ENCODE assay signal across 8 mouse cellular contexts in the genomic region with DNA sequence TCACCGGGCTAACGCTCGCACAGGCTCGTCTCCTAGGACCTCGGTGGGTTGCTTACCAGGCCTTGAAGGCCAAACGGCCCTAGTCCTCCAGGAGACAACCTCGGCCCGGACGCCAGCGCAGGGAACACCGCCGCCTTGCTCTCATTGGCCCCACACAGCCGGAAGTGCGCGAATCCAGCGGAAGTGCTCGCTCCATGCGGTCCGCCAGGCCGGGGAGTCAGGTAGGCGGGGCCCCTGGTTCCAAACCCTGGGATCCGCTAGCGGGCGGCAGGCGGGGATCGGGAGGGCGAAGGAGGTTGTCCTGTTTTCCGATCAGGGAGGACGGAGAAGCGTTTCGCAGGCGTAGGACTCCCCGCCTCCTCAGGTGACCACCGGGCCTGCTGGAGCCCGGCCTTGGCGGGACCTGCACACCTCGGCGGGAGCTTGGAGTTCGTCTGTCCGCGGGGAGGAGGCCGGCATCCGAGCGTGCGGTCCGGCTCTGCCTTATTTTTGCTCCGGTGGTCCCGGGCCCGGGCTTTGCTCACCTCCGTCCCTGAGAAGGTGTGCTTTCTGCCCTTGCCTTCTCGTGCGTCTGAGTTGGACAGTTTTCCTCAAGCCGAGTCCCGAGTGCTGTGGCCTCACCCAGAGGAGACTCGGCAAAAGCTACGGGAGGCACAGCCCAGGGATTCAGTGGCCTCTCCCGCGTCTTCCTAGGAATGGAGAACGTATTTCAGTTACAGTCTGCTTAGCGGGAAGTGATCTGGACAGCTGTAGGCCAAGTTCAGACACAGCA. TPM values are rescaled to one million over a fixed set of nuclear protein-coding genes. Genes with fewer than 3 reads are reported as not detected.
DNase-seq lines count a peak whose midpoint lies in the region; ATAC-seq lines count a peak whose summit lies in the region.

Gene Nmnat1, minus strand, starts transcription at position 150 of the 772 bp plus-strand sequence.
Gene Lzic, plus strand, starts transcription at position 177 of the 772 bp plus-strand sequence.

- WGBS in hindbrain, embryonic 11.5 days: under 1% methylated on average over 60 of the region's 60 CpGs

- peak within 1 kb of the TSS; percentile 64 for H3K9ac ChIP-seq in hindbrain, embryonic 11.5 days (ENCODE audit: low read depth, low read length)

- peak; percentile 97 for DNase-seq in MN1 (ENCODE audit: low spot score)
- DNase-seq in cerebellum, adult 9-10 months: peak; percentile 89
- DNase-seq in hindbrain, embryonic 11.5 days (ENCODE audit: low spot score): peak; percentile 95
- DNase-seq in layer of hippocampus, postnatal 10 days (ENCODE audit: low spot score in 2 of 2): peak; percentile 94
- peak; percentile 97 for DNase-seq in lung, postnatal 10 days
- DNase-seq in ovary, postnatal 36 days (ENCODE audit: low spot score): peak; percentile 93
- peak; percentile 89 for DNase-seq in thymus, postnatal 25 days

- H3K27ac ChIP-seq in hindbrain, embryonic 11.5 days (ENCODE audit: low read depth, low read length): peak within 1 kb of the TSS; percentile 55

- no peaks in the 10 kb centered on the region for H3K27me3 ChIP-seq in hindbrain, embryonic 11.5 days (ENCODE audit: control insufficient read depth, insufficient read depth, low read length)

- no peaks in the 10 kb centered on the region for H3K9me3 ChIP-seq in hindbrain, embryonic 11.5 days (ENCODE audit: control insufficient read depth, low read length)

- peak within 1 kb of the TSS; percentile 76 for H3K4me3 ChIP-seq in hindbrain, embryonic 11.5 days (ENCODE audit: low read depth, low read length)

- peak within 1 kb of the TSS; percentile 73 for H3K4me2 ChIP-seq in hindbrain, embryonic 11.5 days (replicated peaks; ENCODE audit: low read depth, low read length)

- H3K4me1 ChIP-seq in hindbrain, embryonic 11.5 days (replicated peaks; ENCODE audit: control insufficient read depth, insufficient read depth, low read length): 0 out of 2 replicates have a peak, but pooled peaks cover 3% of the 10 kb centered on the region

- H3K36me3 ChIP-seq in hindbrain, embryonic 11.5 days (ENCODE audit: control insufficient read depth, insufficient read depth, low read length): no peaks in the 10 kb centered on the region

- peak; percentile 100 for ATAC-seq in frontal cortex, adult (ENCODE audit: low TSS enrichment)
- ATAC-seq in hindbrain, embryonic 11.5 days (ENCODE audit: low FRiP score): peak; percentile 98

RNA-seq across cellular contexts. Expression of gene Nmnat1, which starts in this region (rescaled TPM):
- 15.5 and 16.9 TPM in 2 replicates for polyA plus RNA-seq in hindbrain, embryonic 11.5 days (2014; fragmentation: Nextera tagmentation; extraction: Ambion mirVana)
- 1 to 10 TPM; 6.5 to 7.6 TPM for total RNA-seq in layer of hippocampus, postnatal 10 days (2021)

RNA-seq across cellular contexts. Expression of gene Lzic, which starts in this region (rescaled TPM):
- polyA plus RNA-seq in hindbrain, embryonic 11.5 days (2014; fragmentation: Nextera tagmentation; extraction: Ambion mirVana): 48.4 and 54.8 TPM in 2 replicates
- 10 to 100 TPM; 35.7 to 36.4 TPM for total RNA-seq in layer of hippocampus, postnatal 10 days (2021)

Comparison
In these comparisons a context has a peak if more than half of its experiments do, and no peak if none do; other contexts are left out.
1. Peak in every context shown above with its lines: DNase-seq, ATAC-seq, H3K4me3 ChIP-seq and H3K27ac ChIP-seq.